Mouse (Mus musculus): ENCODE measurements at regions not wholly inside any gene's neighbourhood (a gene's known extent, or its start where the extent isn't known, plus 50 kb on each side); places are given as distances from the start of the nearest gene placed in this dataset.

DNA sequence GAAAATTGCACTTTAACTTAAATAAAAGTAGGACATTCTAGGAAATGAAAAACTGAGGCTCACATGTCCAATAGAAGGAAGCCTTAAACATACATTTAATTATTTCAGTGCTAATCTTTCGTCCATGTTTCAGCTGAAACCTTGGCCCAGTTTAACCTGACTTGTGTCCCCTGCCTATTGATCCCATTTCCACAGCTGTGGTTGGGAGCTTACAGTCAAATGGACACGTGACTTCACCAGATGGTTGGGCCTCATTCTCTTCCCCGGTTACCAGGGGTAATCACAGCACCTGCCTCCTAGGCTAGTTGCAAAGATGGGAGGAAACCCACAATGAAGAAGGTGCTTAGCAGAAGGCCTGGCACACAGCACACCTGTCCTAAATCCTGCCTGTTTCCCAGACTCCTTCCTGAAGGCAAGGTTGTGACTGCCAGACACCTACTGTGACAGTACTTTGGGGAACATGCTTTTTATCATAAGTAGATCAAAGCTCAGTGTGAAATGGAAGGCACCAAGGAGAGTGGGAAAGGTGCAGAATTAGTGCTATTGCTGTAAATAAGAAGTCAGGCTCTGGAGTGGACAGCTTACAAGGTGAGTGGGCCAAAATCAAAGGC is 52.4 kb upstream of the Gadd45a start:
- TF ChIP-seq USF1 (IDR thresholded peaks at IDR 0.05; ENCODE audit: low read depth) (no peak), E2F4 (IDR thresholded peaks at IDR 0.05; ENCODE audit: insufficient read depth) (no peak), MYOD1 (IDR thresholded peaks at IDR 0.05; ENCODE audit: control insufficient read depth in 1 of 3, insufficient read length in 2 of 3, low read depth in 2 of 3) (no peak), MYOG (IDR thresholded peaks at IDR 0.05; ENCODE audit: control insufficient read depth in 1 of 3, insufficient read depth in 1 of 3, insufficient read length in 2 of 3, low read depth in 2 of 3) (no peak), POLR2A (IDR thresholded peaks at IDR 0.05; ENCODE audit: insufficient read length, low read depth) (no peak), POLR2AphosphoS2 (IDR thresholded peaks at IDR 0.05; ENCODE audit: insufficient read length, low read depth) (no peak), TCF12 (IDR thresholded peaks at IDR 0.05; ENCODE audit: insufficient read depth, poor library complexity, severe bottlenecking) (no peak), CEBPB (IDR thresholded peaks at IDR 0.05; ENCODE audit: insufficient read depth, poor library complexity, severe bottlenecking) (no peak)
